Comparison of ENCODE assay signal across 19 mouse cellular contexts in genomic region chr17:85661521-85661920, GRCm38 (mm10). TPM values are rescaled to one million over a fixed set of nuclear protein-coding genes. Genes with fewer than 3 reads are reported as not detected.
"Had no signal": no experiment of that assay in that cellular context is flagged by ENCODE, and none has a peak within 500 bp of the region (broad histone marks: within the 10 kb centered on the region; RNA-seq: fewer than 3 reads in every experiment).

No protein-coding gene starts in this region.

- H3K9me3 ChIP-seq: kidney, embryonic 15.5 days; limb, embryonic 10.5 days; liver, embryonic 12.5 days; midbrain, embryonic 10.5 days; midbrain, embryonic 15.5 days; neural tube, embryonic 13.5 days had no signal

- H3K4me2 ChIP-seq: kidney, embryonic 15.5 days; liver, embryonic 12.5 days; lung, embryonic 14.5 days; midbrain, embryonic 15.5 days; neural tube, embryonic 13.5 days had no signal

- H3K9ac ChIP-seq: kidney, embryonic 15.5 days; liver, embryonic 12.5 days; lung, embryonic 14.5 days; midbrain, embryonic 15.5 days; neural tube, embryonic 13.5 days had no signal

- H3K4me1 ChIP-seq: liver, embryonic 12.5 days had no signal

- H3K36me3 ChIP-seq: kidney, embryonic 15.5 days; limb, embryonic 10.5 days; liver, embryonic 12.5 days; midbrain, embryonic 10.5 days; midbrain, embryonic 15.5 days; neural tube, embryonic 13.5 days had no signal

- DNase-seq: kidney, postnatal 14 days; lung, embryonic 14.5 days; lung, postnatal 10 days; lung, postnatal 4 days; retina, postnatal 1 day; right cerebral cortex, postnatal 4 days; spleen, adult 18-20 months; thymus, postnatal 4 days had no signal

- H3K27ac ChIP-seq: kidney, embryonic 15.5 days; left cerebral cortex, adult 2 months; limb, embryonic 10.5 days; liver, embryonic 12.5 days; midbrain, embryonic 10.5 days; midbrain, embryonic 15.5 days; neural tube, embryonic 13.5 days had no signal

- H3K4me3 ChIP-seq: kidney, embryonic 15.5 days; left cerebral cortex, adult 2 months; limb, embryonic 10.5 days; liver, embryonic 12.5 days; midbrain, embryonic 10.5 days; midbrain, embryonic 15.5 days; neural tube, embryonic 13.5 days had no signal

- ATAC-seq: liver, embryonic 12.5 days; midbrain, embryonic 15.5 days had no signal

RNA-seq across cellular contexts. Expression of gene Six2, which starts 26.6 kb away (rescaled TPM):
- total RNA-seq: megakaryocyte, adult 5-6 weeks had no signal
- polyA plus RNA-seq: large intestine, adult 2 months; liver, embryonic 16.5 days; lung, embryonic 14.5 days; neural tube, embryonic 13.5 days had no signal

RNA-seq across cellular contexts. Expression of gene Six3, which starts 48.1 kb away (rescaled TPM):
- total RNA-seq: megakaryocyte, adult 5-6 weeks had no signal
- polyA plus RNA-seq: kidney, embryonic 15.5 days; large intestine, adult 2 months; limb, embryonic 10.5 days; liver, embryonic 12.5 days; liver, embryonic 16.5 days; lung, embryonic 14.5 days; neural tube, embryonic 13.5 days; stomach, embryonic 14.5 days had no signal
